Mouse (Mus musculus) adrenal gland, postnatal 36 days (tissue): ENCODE results near the gene Usp36. TPM values are rescaled to one million over a fixed set of nuclear protein-coding genes. Genes with fewer than 3 reads are reported as not detected.

ENCODE experiments used
- DNase-seq, 2 experiments: peaks; one replicate each; pipeline ENCODE4 v3.0.0; 2021; ENCODE audit warnings: mixed read lengths in 1 of 2
- total RNA-seq, 2 experiments: library from RNA; stranded (reverse); gene quantifications; 2 replicates each; pipeline ENCODE4 v1.2.3; 2021

Usp36 gene
- total RNA-seq, 2 experiments from 2014 or later = 20.8 to 31.3 TPM

DNA sequence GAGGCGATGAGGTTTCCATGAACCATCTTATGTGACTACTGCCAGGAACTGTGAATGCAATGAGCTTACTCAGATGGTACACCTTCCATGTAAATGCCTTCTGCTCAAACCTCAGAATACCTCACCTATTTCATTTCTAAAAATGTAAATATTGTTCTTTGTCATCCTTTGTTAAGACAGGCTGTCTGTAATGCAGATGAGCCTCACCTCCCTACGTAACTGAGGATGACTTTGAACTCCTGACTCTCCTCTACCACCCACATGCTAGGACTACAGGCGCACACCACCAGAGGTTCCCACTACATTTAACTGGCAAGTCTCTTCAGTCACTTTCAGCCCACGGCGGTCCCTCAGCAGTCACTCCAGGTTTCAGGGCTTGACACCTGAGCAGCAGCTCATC, 67.1 kb downstream of the Usp36 start:
- no peak for DNase-seq

DNA sequence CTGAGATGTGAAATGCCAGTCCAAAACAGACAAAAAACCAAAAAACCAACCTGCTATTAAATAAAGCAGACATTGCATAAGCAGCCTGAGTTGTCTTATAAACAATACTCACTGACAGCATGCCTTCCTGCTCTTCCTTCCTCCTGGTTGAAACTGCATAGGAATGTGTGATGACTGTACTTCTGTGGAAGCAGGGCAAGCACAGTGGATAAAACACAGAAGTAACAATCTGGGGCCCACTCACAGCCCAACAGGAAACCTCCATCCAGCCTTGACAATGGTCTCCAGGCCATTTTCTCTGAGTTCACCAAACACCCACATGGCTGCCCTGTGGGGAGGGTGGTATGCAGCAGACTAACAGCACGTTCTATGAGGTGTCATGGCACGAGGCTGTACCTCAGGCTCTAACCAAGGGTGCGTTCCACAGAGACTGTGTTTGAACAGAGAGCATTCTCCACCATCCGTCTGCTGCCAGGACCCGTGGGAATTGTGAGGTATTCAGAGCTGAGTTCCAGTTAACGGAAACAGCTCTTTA, 67.6 kb downstream of the Usp36 start:
- no peak for DNase-seq

DNA sequence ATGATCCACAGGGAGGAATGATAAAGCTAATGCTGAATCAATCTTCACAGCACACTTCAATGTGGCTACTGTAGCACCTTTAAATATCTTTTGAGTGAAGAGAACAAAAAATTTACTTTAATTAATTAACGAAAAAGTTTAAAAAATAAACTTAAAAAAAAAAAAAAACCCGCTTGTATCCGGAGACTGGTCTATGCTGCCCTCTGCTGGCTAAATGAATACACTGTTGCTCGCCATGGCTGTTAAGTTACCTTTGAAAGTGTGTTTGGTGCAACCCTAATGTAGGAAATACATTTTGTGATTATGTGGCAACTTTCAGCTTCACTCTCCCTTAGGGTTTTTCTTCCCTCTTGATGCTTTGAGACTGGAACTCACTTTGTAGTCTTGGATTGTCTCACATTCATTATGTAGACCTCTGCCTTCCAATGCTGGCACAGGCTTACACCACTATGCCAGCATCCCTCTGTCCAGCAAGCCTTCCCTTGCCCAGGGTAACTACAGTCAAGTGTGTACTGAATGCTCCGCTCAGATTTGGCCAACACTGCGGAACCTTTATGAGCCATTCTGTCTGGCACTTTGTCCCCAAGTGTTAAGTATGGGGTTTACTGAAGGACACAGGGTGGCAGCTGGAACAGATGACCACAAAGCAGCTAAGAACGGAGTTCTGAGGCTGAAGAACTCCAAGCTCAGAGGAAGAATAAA, 69.3 kb downstream of the Usp36 start:
- DNase-seq = peak; percentile 65 to 75

DNA sequence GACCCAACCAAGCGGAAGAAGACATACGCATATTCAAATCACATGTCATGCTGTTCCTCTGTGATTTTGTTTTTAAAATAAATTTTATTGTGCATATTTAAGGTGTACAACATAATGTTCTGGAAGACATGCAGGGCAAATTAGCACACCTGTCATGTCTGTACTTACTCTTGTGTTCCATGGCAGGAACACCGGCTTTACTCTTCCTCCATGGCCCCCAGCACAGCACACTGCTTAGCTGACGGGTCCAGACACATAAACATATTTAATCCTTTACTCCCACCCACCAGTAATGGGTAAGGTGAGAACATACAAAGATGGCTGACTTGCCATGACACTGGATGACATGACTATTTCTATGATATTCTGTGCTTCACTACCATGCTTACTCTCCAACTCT, 71.0 kb downstream of the Usp36 start:
- DNase-seq = no peak

DNA sequence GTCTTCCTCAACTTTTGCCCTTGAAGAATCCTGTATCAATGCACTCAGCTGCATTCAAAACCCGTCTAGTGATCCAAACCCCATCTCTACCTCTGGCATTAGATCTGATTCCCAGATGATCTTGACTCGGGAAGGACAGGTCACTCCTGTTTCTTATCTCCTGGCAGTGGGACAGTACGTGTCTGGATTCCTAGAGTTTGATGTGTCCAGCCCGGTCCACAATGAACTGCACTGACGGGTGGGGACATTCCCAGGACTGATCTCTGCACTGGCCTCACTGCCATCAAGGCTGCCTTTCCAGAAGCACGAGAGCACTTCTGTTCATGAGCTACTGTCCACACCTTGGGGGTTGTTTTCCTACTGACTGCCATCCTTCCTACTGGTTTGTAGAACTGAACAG, 73.6 kb downstream of the Usp36 start:
- DNase-seq = no peak

DNA sequence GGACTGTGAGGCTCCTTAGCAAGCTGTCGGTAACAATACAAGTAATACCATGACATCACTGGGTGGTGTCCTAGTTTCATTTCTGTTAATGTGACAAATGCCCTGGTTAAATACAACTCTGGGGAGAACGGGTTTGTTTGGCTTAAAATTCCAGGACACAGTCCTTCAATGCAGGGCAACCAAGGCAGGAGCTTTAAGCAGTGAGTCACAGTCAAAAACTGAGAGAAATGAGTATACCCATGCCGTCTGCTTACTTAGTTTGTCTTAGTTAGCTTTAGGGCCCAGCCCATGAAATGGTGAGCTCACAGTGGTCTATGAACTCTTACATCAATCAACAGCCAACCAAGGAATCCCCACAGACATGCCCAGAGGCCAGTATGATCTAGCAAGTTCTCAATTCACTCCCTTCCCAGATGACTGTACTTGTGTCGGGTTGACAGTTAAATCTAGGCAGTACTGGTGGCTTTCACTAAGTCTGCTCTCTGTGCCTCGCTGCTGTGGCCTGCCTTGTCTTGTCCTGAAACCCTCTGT, 74.1 kb downstream of the Usp36 start:
- no peak for DNase-seq

DNA sequence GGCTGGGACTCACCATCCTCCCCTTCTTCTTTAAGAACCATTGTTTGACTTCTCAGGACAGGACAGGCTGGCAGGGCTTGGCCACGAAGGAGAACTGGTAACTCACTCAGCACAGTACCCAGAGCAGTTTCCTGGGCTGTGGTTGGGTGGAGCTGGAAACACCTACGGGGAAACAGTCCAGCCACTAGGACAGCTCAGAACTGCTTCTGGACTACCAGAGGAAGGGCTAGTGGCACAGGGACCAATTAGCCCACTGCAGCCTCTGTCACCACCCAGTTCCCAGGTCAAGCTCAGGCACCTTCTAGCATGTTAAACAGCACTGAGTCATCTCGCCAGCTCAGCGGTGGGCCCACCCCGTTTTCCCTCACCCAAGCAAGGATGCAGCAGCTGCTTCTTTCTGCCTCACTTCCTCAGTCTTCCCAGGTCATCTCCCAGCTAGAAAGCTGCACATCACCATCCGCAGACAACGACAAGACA, 77.4 kb downstream of the Usp36 start:
- no peak for DNase-seq

DNA sequence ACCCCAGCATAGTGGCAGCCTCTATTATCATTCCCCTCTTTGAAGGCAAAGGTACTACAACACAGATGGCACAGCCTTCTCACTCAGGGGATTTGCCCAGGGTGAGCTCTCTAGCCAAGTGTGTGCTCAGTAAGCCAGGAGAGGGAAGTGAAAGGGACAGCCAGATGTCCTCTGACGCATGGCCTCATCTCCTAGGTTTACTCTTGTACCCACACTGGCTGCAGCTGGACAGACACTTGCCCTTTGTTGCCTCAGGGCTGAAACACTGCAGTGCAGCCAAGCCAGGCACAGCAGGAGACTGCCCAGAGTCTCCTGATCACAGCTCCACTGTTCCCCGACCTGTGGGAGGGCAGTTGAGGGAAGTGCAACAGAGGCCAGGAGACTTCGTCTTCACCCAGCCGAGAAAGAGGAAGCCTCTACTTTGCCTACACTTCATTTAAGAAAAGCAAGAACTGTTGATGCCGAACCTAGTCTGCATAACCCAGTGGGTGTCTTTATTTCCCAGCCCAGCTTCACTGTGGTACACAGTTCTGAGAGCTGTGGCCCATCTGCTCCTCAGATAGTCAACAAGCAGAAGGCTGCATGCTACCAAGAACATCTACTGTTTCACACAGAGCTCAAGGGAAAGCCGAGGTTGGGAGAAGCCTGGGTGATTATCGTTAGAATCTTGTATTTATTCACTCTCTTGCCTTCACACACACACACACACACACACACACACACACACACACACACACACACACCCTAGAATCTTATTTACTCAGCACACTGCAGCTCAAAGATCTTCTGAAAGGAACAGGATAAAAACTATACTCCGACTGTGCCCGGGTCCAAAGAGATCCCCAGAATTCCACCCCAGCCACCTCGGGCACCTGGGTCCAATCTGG, 78.1 kb downstream of the Usp36 start:
- no peak for DNase-seq

DNA sequence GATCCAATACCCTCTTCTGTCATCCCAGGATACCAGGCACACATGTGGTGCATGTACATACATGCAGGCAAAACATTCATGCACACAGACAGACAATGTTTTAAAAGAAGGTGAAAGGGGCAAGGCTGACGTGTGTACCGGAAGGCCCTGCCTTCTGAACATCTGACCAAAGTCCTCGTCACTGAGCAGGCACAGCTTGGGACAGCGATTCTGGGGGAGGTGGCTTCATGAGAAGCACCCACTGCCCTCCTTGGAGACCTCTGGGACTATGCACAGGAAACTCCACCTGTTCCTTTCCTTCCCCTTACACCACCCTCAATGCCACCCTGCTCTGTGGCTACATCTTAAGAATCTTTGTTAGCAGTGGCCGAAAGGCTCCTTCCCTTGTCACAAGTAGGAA, 79.1 kb downstream of the Usp36 start:
- no peak for DNase-seq

DNA sequence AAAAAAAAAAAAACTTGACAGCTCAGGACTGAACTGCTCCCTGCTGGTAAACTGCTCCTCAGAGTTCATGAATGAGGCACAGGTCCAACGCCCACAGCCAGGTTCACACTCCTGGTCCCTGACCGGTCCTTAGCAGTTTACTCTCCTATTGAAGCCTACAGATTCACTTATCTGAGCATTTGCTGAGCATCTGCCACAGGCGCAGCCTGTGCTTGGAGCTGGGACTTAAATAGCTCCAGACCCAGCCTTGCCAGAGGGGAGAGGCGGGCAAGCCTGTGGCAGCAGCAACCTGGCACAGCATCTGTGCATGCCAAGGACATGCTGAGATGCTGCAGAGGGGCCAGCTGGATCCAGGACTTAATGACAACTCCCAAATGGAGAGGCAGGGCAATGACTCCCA, 79.9 kb downstream of the Usp36 start:
- no peak for DNase-seq

Other genes starting within 250 kb of the Usp36 start
- under 1 TPM in 1 of 2 experiments, not detected in 1; 0.03 TPM for gene Dnah17, start 159.6 kb downstream of the Usp36 start, total RNA-seq
- 10 to 100 TPM; 28.6 to 35.8 TPM for gene Cyth1, start 41.7 kb downstream of the Usp36 start, total RNA-seq
- gene Cep295nl, start 52.3 kb upstream of the Usp36 start, total RNA-seq = 1 to 10 TPM in 1 of 2 experiments, under 1 TPM in 1; 0.46 to 1.1 TPM
- 100 to 1,000 TPM in 1 of 2 experiments, 10 to 100 TPM in 1; 84.0 to 156 TPM for gene Timp2, start 65.5 kb upstream of the Usp36 start, total RNA-seq
- 100 to 1,000 TPM; 122 to 138 TPM for gene Lgals3bp, start 111.8 kb upstream of the Usp36 start, total RNA-seq
- 10 to 100 TPM; 34.9 to 38.0 TPM for gene Cant1, start 128.8 kb upstream of the Usp36 start, total RNA-seq
- 10 to 100 TPM; 21.6 to 22.7 TPM for gene C1qtnf1, start 138.0 kb upstream of the Usp36 start, total RNA-seq
- gene Engase, start 186.6 kb upstream of the Usp36 start, total RNA-seq = 10 to 100 TPM; 10.3 to 20.7 TPM